Mouse (Mus musculus): ENCODE data around the gene Rln1. TPM values are rescaled to one million over a fixed set of nuclear protein-coding genes. Genes with fewer than 3 reads are reported as not detected.

Rln1 gene
- total RNA-seq, 2 experiments from 2014 or later: 1.3 to 1.7 TPM

- no peak for DNase-seq (ENCODE audit: low spot score in 2 of 2)
Measured at GRCm38 (mm10) chr19:29362173-29362930, 27.9 kb upstream of the Rln1 start.

- DNase-seq (ENCODE audit: low spot score in 2 of 2): peak; percentile 88 to 96
Measured at GRCm38 (mm10) chr19:29361468-29362130, 27.1 kb upstream of the Rln1 start.

GRCm38 (mm10) chr19:29360251-29360650, 25.8 kb upstream of the Rln1 start:
- DNase-seq (ENCODE audit: low spot score in 2 of 2): no peak

- no peak for DNase-seq (ENCODE audit: low spot score in 2 of 2)
Measured at GRCm38 (mm10) chr19:29356281-29356680, 21.8 kb upstream of the Rln1 start.

- peak; percentile 71 to 92 for DNase-seq (ENCODE audit: low spot score in 2 of 2)
Measured at GRCm38 (mm10) chr19:29354895-29355877, 20.7 kb upstream of the Rln1 start.

GRCm38 (mm10) chr19:29350991-29351390, 16.5 kb upstream of the Rln1 start:
- no peak for DNase-seq (ENCODE audit: low spot score in 2 of 2)

GRCm38 (mm10) chr19:29345636-29346035, 11.2 kb upstream of the Rln1 start:
- DNase-seq (ENCODE audit: low spot score in 2 of 2): peak in 1 of 2 experiments; percentile 28

- no peak for DNase-seq (ENCODE audit: low spot score in 2 of 2)
Measured at GRCm38 (mm10) chr19:29344868-29345267, 10.4 kb upstream of the Rln1 start.

GRCm38 (mm10) chr19:29342281-29342680, 7.8 kb upstream of the Rln1 start:
- DNase-seq (ENCODE audit: low spot score in 2 of 2): no peak

GRCm38 (mm10) chr19:29341029-29341428, 6.6 kb upstream of the Rln1 start:
- DNase-seq (ENCODE audit: low spot score in 2 of 2): no peak

GRCm38 (mm10) chr19:29336624-29337023, 2.2 kb upstream of the Rln1 start:
- no peak for DNase-seq (ENCODE audit: low spot score in 2 of 2)

GRCm38 (mm10) chr19:29326822-29327552, 7.5 kb downstream of the Rln1 start:
- no peak for DNase-seq (ENCODE audit: low spot score in 2 of 2)

- DNase-seq (ENCODE audit: low spot score in 2 of 2): no peak
Measured at GRCm38 (mm10) chr19:29326396-29326795, 8.1 kb downstream of the Rln1 start.

GRCm38 (mm10) chr19:29325852-29326180, 8.7 kb downstream of the Rln1 start:
- DNase-seq (ENCODE audit: low spot score in 2 of 2): no peak

- peak in 1 of 2 experiments; percentile 9 for DNase-seq (ENCODE audit: low spot score in 2 of 2)
Measured at GRCm38 (mm10) chr19:29325053-29325851, 9.2 kb downstream of the Rln1 start, which contains the start of gene Insl6. Insl6 (minus strand) TSS chr19:29325356.

GRCm38 (mm10) chr19:29323416-29324049, 10.9 kb downstream of the Rln1 start:
- DNase-seq (ENCODE audit: low spot score in 2 of 2): no peak

- DNase-seq (ENCODE audit: low spot score in 2 of 2): peak in 1 of 2 experiments; percentile 16
Measured at GRCm38 (mm10) chr19:29312661-29313060, 21.8 kb downstream of the Rln1 start.

- DNase-seq (ENCODE audit: low spot score in 2 of 2): peak; percentile 26 to 74
Measured at GRCm38 (mm10) chr19:29311791-29312190, 22.7 kb downstream of the Rln1 start.

GRCm38 (mm10) chr19:29308832-29309231, 25.6 kb downstream of the Rln1 start:
- DNase-seq (ENCODE audit: low spot score in 2 of 2): no peak

All from layer of hippocampus, adult 18-20 months (tissue).